Mouse (Mus musculus): ENCODE measurements around the gene Alox5. TPM values are rescaled to one million over a fixed set of nuclear protein-coding genes. Genes with fewer than 3 reads are reported as not detected.

Gene Alox5
- total and polyA plus RNA-seq, 3 experiments: 22.3 to 87.0 (median 73.4) TPM

GRCm38 (mm10) chr6:116398136-116398535, 62.8 kb downstream of the Alox5 start:
- Histone ChIP-seq H3K9me3 (replicated peaks) (no peaks in the 10 kb centered on the region), H3K36me3 (replicated peaks) (peaks cover 52% of the 10 kb centered on the region), H3K4me3 (ENCODE audit: low read depth, low read length) (no peak overlapping the region), H3K4me1 (ENCODE audit: insufficient read depth, low read depth, low read length) (no peaks in the 10 kb centered on the region), H3K27me3 (ENCODE audit: insufficient read depth, low read length) (no peaks in the 10 kb centered on the region)
- ATAC-seq (ENCODE audit: extremely low read depth, insufficient number of reproducible peaks, low FRiP score, poor library complexity, severe bottlenecking): no peak
- no peak for DNase-seq (ENCODE audit: low spot score)
- TF ChIP-seq TAL1 (conservative IDR thresholded peaks at IDR 0.05; ENCODE audit: low read depth, low read length) (no peak), POLR2AphosphoS5 (IDR thresholded peaks at IDR 0.05; ENCODE audit: insufficient replicate concordance, low read depth, low read length) (no peak), CTCF (IDR thresholded peaks at IDR 0.05; ENCODE audit: low read depth, low read length) (no peak), GATA2 (IDR thresholded peaks at IDR 0.05; ENCODE audit: borderline replicate concordance, low read depth, low read length) (no peak), GATA1 (IDR thresholded peaks at IDR 0.05; ENCODE audit: borderline replicate concordance, low read length) (no peak)

- Histone ChIP-seq H3K27me3 (ENCODE audit: insufficient read depth, low read length) (no peaks in the 10 kb centered on the region), H3K36me3 (replicated peaks) (peaks cover 48% of the 10 kb centered on the region), H3K9me3 (replicated peaks) (no peaks in the 10 kb centered on the region), H3K4me1 (ENCODE audit: insufficient read depth, low read depth, low read length) (no peaks in the 10 kb centered on the region), H3K4me3 (ENCODE audit: low read depth, low read length) (no peak overlapping the region)
- no peak for DNase-seq (ENCODE audit: low spot score)
- no peak for ATAC-seq (ENCODE audit: extremely low read depth, insufficient number of reproducible peaks, low FRiP score, poor library complexity, severe bottlenecking)
- TF ChIP-seq GATA2 (IDR thresholded peaks at IDR 0.05; ENCODE audit: borderline replicate concordance, low read depth, low read length): no peak
- TF ChIP-seq GATA1 (IDR thresholded peaks at IDR 0.05; ENCODE audit: borderline replicate concordance, low read length): no peak
- no peak for TF ChIP-seq CTCF (IDR thresholded peaks at IDR 0.05; ENCODE audit: low read depth, low read length)
- no peak for TF ChIP-seq POLR2AphosphoS5 (IDR thresholded peaks at IDR 0.05; ENCODE audit: insufficient replicate concordance, low read depth, low read length)
- TF ChIP-seq TAL1 (conservative IDR thresholded peaks at IDR 0.05; ENCODE audit: low read depth, low read length): no peak
Measured at GRCm38 (mm10) chr6:116397621-116398020, 63.4 kb downstream of the Alox5 start.

- H3K36me3 ChIP-seq (replicated peaks): peaks cover 28% of the 10 kb centered on the region
- no peaks in the 10 kb centered on the region for H3K9me3 ChIP-seq (replicated peaks)
- H3K4me1 ChIP-seq (ENCODE audit: insufficient read depth, low read depth, low read length): no peaks in the 10 kb centered on the region
- TF ChIP-seq POLR2AphosphoS5 (IDR thresholded peaks at IDR 0.05; ENCODE audit: insufficient replicate concordance, low read depth, low read length) (no peak), CTCF (IDR thresholded peaks at IDR 0.05; ENCODE audit: low read depth, low read length) (no peak), TAL1 (conservative IDR thresholded peaks at IDR 0.05; ENCODE audit: low read depth, low read length) (no peak), GATA1 (IDR thresholded peaks at IDR 0.05; ENCODE audit: borderline replicate concordance, low read length) (no peak), GATA2 (IDR thresholded peaks at IDR 0.05; ENCODE audit: borderline replicate concordance, low read depth, low read length) (no peak)
- DNase-seq (ENCODE audit: low spot score) (no peak), ATAC-seq (ENCODE audit: extremely low read depth, insufficient number of reproducible peaks, low FRiP score, poor library complexity, severe bottlenecking) (no peak)
- H3K27me3 ChIP-seq (ENCODE audit: insufficient read depth, low read length): no peaks in the 10 kb centered on the region
- H3K4me3 ChIP-seq (ENCODE audit: low read depth, low read length): no peak overlapping the region
Measured at GRCm38 (mm10) chr6:116394916-116395648, 65.9 kb downstream of the Alox5 start.

GRCm38 (mm10) chr6:116389481-116389880, 71.5 kb downstream of the Alox5 start:
- Histone ChIP-seq H3K9me3 (replicated peaks) (no peaks in the 10 kb centered on the region), H3K4me3 (ENCODE audit: low read depth, low read length) (no peak overlapping the region), H3K36me3 (replicated peaks) (peaks cover 12% of the 10 kb centered on the region), H3K27me3 (ENCODE audit: insufficient read depth, low read length) (no peaks in the 10 kb centered on the region), H3K4me1 (ENCODE audit: insufficient read depth, low read depth, low read length) (0 out of 2 replicates have a peak, but pooled peaks cover 5% of the 10 kb centered on the region)
- TF ChIP-seq POLR2AphosphoS5 (IDR thresholded peaks at IDR 0.05; ENCODE audit: insufficient replicate concordance, low read depth, low read length): no peak
- TF ChIP-seq GATA1 (IDR thresholded peaks at IDR 0.05; ENCODE audit: borderline replicate concordance, low read length): no peak
- no peak for TF ChIP-seq TAL1 (conservative IDR thresholded peaks at IDR 0.05; ENCODE audit: low read depth, low read length)
- TF ChIP-seq CTCF (IDR thresholded peaks at IDR 0.05; ENCODE audit: low read depth, low read length): no peak
- TF ChIP-seq GATA2 (IDR thresholded peaks at IDR 0.05; ENCODE audit: borderline replicate concordance, low read depth, low read length): no peak
- ATAC-seq (ENCODE audit: extremely low read depth, insufficient number of reproducible peaks, low FRiP score, poor library complexity, severe bottlenecking): no peak
- DNase-seq (ENCODE audit: low spot score): no peak

GRCm38 (mm10) chr6:116388068-116388467, 72.9 kb downstream of the Alox5 start:
- Histone ChIP-seq H3K4me1 (ENCODE audit: insufficient read depth, low read depth, low read length) (0 out of 2 replicates have a peak, but pooled peaks cover 5% of the 10 kb centered on the region), H3K4me3 (ENCODE audit: low read depth, low read length) (no peak overlapping the region), H3K36me3 (replicated peaks) (peaks cover 12% of the 10 kb centered on the region), H3K27me3 (ENCODE audit: insufficient read depth, low read length) (no peaks in the 10 kb centered on the region), H3K9me3 (replicated peaks) (no peaks in the 10 kb centered on the region)
- no peak for DNase-seq (ENCODE audit: low spot score)
- TF ChIP-seq GATA2 (IDR thresholded peaks at IDR 0.05; ENCODE audit: borderline replicate concordance, low read depth, low read length): no peak
- no peak for TF ChIP-seq CTCF (IDR thresholded peaks at IDR 0.05; ENCODE audit: low read depth, low read length)
- TF ChIP-seq POLR2AphosphoS5 (IDR thresholded peaks at IDR 0.05; ENCODE audit: insufficient replicate concordance, low read depth, low read length): no peak
- TF ChIP-seq GATA1 (IDR thresholded peaks at IDR 0.05; ENCODE audit: borderline replicate concordance, low read length): no peak
- no peak for TF ChIP-seq TAL1 (conservative IDR thresholded peaks at IDR 0.05; ENCODE audit: low read depth, low read length)
- no peak for ATAC-seq (ENCODE audit: extremely low read depth, insufficient number of reproducible peaks, low FRiP score, poor library complexity, severe bottlenecking)

- DNase-seq (ENCODE audit: low spot score): no peak
- TF ChIP-seq GATA1 (IDR thresholded peaks at IDR 0.05; ENCODE audit: borderline replicate concordance, low read length): no peak
- no peak for TF ChIP-seq CTCF (IDR thresholded peaks at IDR 0.05; ENCODE audit: low read depth, low read length)
- H3K4me3 ChIP-seq (ENCODE audit: low read depth, low read length): no peak overlapping the region
- no peaks in the 10 kb centered on the region for H3K9me3 ChIP-seq (replicated peaks)
- H3K27me3 ChIP-seq (ENCODE audit: insufficient read depth, low read length): no peaks in the 10 kb centered on the region
- 0 out of 2 replicates have a peak, but pooled peaks cover 5% of the 10 kb centered on the region for H3K4me1 ChIP-seq (ENCODE audit: insufficient read depth, low read depth, low read length)
- ATAC-seq (ENCODE audit: extremely low read depth, insufficient number of reproducible peaks, low FRiP score, poor library complexity, severe bottlenecking): no peak
- peaks cover 14% of the 10 kb centered on the region for H3K36me3 ChIP-seq (replicated peaks)
Measured at GRCm38 (mm10) chr6:116386506-116386905, 74.5 kb downstream of the Alox5 start.
